Mouse (Mus musculus): Measurements from ENCODE around the gene Glrx2. TPM values are rescaled to one million over a fixed set of nuclear protein-coding genes. Genes with fewer than 3 reads are reported as not detected.
A peak's percentile ranks its signal among the peaks of the same experiment; 100 is the strongest.

Glrx2 gene
- total RNA-seq, 1 experiment: 35.6 TPM

DNA sequence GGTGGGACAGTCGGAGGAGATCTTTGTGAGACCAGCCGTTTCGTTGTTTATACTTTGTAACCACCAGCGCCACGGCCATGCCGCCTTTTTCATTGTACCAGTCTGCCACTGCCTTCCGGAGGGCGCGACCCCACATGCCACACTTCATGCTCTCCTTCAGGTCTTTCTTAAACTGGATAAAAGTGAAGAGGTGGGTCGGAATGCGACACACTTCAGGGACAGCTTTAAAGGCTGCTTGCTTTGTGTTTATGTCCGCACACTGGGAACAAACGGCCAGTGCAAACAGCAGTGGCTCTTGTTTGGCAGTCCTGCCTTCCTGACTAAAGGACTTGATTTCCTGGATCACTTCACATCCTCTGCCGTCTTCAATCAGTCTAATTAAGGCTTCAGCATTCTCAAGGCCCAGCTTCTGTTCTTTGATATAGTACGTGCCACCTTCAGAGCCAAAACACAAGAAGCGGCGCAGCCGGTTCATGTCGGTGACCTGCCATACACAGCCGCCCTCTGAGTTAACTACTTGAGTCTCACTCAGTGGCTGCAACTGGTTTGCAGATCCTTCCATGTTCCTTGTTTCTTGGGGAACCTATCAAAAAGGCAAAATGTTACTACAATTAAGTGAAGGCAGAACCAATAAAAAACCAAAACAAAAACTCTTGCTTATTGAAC lies 54.4 kb downstream of the Glrx2 start:
- TF ChIP-seq HCFC1 (IDR thresholded peaks at IDR 0.05; ENCODE audit: borderline replicate concordance, insufficient read depth, low read length) (no peak), MAFK (IDR thresholded peaks at IDR 0.05; ENCODE audit: insufficient read depth, low read depth, low read length) (no peak)
- peak overlapping the region; percentile 31 to 56; a peak in 3 of 4 replicates for H3K4me3 ChIP-seq (ENCODE audit: insufficient read depth in 1 of 2, low read depth in 1 of 2, low read length in 2 of 2, poor library complexity in 1 of 2, severe bottlenecking in 1 of 2)
- H3K4me1 ChIP-seq (ENCODE audit: control insufficient read depth in 2 of 2, insufficient read depth in 2 of 2, low read length in 2 of 2, poor library complexity in 1 of 2): peaks cover 2 to 4% of the 10 kb centered on the region in 2 experiments; a peak in 3 of 4 replicates
- H3K27ac ChIP-seq (ENCODE audit: insufficient read depth, low read depth, low read length, poor library complexity, severe bottlenecking): no peak overlapping the region
- DNase-seq (ENCODE audit: low read depth, low spot score): no peak
- H3K9me3 ChIP-seq (ENCODE audit: control insufficient read depth, insufficient read depth, low read depth, low read length): no peaks in the 10 kb centered on the region
- H3K36me3 ChIP-seq (ENCODE audit: control insufficient read depth, insufficient read depth, low read length, poor library complexity, severe bottlenecking): peaks cover 6% of the 10 kb centered on the region
- in situ Hi-C loops (cut with MboI; ENCODE audit: low sequenced_read_pairs in 2 of 2, unreplicated experiment in 2 of 2): no loop called here
- H3K9ac ChIP-seq (ENCODE audit: insufficient read depth, low read depth, low read length, poor library complexity, severe bottlenecking): peak overlapping the region; percentile 78

DNA sequence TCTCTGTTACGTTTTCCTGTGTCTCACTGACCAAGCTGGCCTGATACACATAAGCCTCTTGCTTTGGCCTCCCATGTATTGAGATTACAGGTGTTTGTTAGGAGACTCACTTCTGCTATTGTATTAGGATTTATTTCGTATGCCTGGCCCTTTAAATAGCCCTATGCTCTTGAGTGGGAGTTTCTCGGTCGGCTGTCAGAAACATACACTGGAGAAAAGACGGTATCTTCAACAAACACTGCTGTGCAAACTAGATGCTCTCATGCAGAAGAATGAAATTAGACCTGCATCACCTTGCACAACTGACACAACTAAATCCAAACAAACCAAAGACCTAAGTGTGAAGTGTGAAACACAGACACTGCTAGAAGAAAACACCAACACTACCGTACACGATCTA lies 56.9 kb downstream of the Glrx2 start:
- H3K9ac ChIP-seq (ENCODE audit: insufficient read depth, low read depth, low read length, poor library complexity, severe bottlenecking): no peak overlapping the region
- TF ChIP-seq MAFK (IDR thresholded peaks at IDR 0.05; ENCODE audit: insufficient read depth, low read depth, low read length): no peak
- TF ChIP-seq HCFC1 (IDR thresholded peaks at IDR 0.05; ENCODE audit: borderline replicate concordance, insufficient read depth, low read length): no peak
- no peak for TF ChIP-seq ZNF384 (IDR thresholded peaks at IDR 0.05; ENCODE audit: low read depth, low read length)
- no peak for TF ChIP-seq CHD2 (IDR thresholded peaks at IDR 0.05; ENCODE audit: low read depth, low read length)
- TF ChIP-seq ZC3H11A (IDR thresholded peaks at IDR 0.05; ENCODE audit: borderline replicate concordance, low read depth, low read length): no peak
- no peak for DNase-seq (ENCODE audit: low read depth, low spot score)
- H3K36me3 ChIP-seq (ENCODE audit: control insufficient read depth, insufficient read depth, low read length, poor library complexity, severe bottlenecking): peaks cover 3% of the 10 kb centered on the region; the same call in 1 of the 2 replicates
- no peaks in the 10 kb centered on the region for H3K9me3 ChIP-seq (ENCODE audit: control insufficient read depth, insufficient read depth, low read depth, low read length)
- H3K4me1 ChIP-seq (ENCODE audit: control insufficient read depth in 2 of 2, insufficient read depth in 2 of 2, low read length in 2 of 2, poor library complexity in 1 of 2): peaks cover 2 to 4% of the 10 kb centered on the region in 2 experiments; a peak in 3 of 4 replicates
- H3K27ac ChIP-seq (ENCODE audit: insufficient read depth, low read depth, low read length, poor library complexity, severe bottlenecking): no peak overlapping the region
- in situ Hi-C loops (cut with MboI; ENCODE audit: low sequenced_read_pairs in 2 of 2, unreplicated experiment in 2 of 2): no loop called here
- H3K4me3 ChIP-seq (ENCODE audit: insufficient read depth in 1 of 2, low read depth in 1 of 2, low read length in 2 of 2, poor library complexity in 1 of 2, severe bottlenecking in 1 of 2): no peak overlapping the region

DNA sequence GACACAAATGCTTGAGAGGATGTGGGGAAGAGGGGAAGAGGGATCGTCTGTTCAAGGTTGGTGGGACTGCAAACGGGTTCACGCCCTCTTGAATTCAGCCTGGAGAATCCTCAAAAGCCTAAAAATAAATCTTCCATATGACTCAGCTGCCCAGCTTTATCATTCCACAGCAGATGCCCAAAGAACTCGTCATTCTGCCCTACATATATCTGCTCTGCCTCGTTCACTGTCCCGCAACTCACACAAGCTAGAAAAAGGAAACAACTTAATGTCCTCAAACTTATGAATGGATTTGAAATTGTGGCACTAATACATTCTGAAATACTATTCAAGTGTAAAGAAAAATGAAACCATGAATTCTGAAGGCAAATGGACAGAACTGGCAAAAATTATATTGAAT lies 57.8 kb downstream of the Glrx2 start:
- DNase-seq (ENCODE audit: low read depth, low spot score): no peak
- Histone ChIP-seq H3K36me3 (ENCODE audit: control insufficient read depth, insufficient read depth, low read length, poor library complexity, severe bottlenecking) (peaks cover 3% of the 10 kb centered on the region; the same call in 1 of the 2 replicates), H3K9ac (ENCODE audit: insufficient read depth, low read depth, low read length, poor library complexity, severe bottlenecking) (no peak overlapping the region), H3K27ac (ENCODE audit: insufficient read depth, low read depth, low read length, poor library complexity, severe bottlenecking) (no peak overlapping the region), H3K4me3 (ENCODE audit: insufficient read depth in 1 of 2, low read depth in 1 of 2, low read length in 2 of 2, poor library complexity in 1 of 2, severe bottlenecking in 1 of 2) (no peak overlapping the region), H3K9me3 (ENCODE audit: control insufficient read depth, insufficient read depth, low read depth, low read length) (no peaks in the 10 kb centered on the region), H3K4me1 (ENCODE audit: control insufficient read depth in 2 of 2, insufficient read depth in 2 of 2, low read length in 2 of 2, poor library complexity in 1 of 2) (peaks cover 2 to 6% of the 10 kb centered on the region in 2 experiments; a peak in 3 of 4 replicates)
- in situ Hi-C loops (cut with MboI; ENCODE audit: low sequenced_read_pairs in 2 of 2, unreplicated experiment in 2 of 2): no loop called here
- no peak for TF ChIP-seq ZC3H11A (IDR thresholded peaks at IDR 0.05; ENCODE audit: borderline replicate concordance, low read depth, low read length)
- TF ChIP-seq HCFC1 (IDR thresholded peaks at IDR 0.05; ENCODE audit: borderline replicate concordance, insufficient read depth, low read length): no peak
- TF ChIP-seq MAFK (IDR thresholded peaks at IDR 0.05; ENCODE audit: insufficient read depth, low read depth, low read length): no peak
- TF ChIP-seq CHD2 (IDR thresholded peaks at IDR 0.05; ENCODE audit: low read depth, low read length): no peak
- no peak for TF ChIP-seq ZNF384 (IDR thresholded peaks at IDR 0.05; ENCODE audit: low read depth, low read length)

DNA sequence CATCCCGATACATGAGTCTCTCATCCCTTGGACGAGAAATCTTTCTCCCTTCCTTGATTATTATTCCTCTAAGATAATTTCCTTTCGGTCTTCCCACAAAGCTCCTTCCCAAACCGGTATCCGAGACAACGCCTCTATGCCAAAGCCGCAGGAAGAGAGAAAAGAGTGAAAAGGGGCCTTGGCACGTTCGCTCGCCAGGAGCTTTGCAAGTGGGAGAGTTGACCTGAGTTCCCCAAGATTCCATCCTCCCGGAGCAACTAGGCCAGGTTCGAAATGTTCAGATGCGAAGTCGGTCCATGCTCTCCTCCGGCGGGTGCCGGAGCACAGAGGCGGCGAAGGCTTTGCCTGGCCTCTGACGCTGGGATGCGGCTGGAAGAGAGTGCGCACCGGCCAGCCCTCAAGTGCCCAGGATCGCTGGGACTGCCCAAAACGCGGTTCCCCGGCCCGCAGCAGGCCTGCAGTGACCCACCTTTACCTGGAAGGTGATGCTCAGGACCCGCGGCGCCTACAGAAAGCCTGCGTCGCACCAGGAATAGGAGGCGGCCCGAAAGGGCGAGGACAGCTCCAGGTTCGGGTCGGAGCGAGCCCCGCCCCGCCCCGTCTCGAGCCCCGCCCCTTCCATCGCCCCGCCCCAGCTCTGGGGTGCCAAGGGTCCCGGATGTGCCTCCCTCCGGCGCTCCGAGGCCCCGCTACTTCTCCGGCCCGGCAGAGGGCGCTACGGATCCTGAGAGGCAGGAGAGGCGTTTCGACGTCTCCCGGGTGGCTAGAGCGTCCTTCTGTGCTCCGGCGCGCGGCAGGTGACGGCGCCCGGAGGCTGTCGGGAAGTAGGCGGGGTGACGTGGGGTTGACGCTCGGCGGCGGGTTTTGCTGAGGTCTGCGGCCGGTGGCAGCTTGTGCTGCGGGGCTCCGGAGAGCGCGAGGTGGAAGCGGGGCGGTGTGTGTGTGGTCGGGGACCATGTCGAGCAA lies 60.6 kb downstream of the Glrx2 start, which contains the start of the genes Trove2 and Uchl5:
Gene Trove2, minus strand, starts transcription at position 623 of the 966 bp plus-strand sequence.
Gene Uchl5, plus strand, starts transcription at position 827 of the 966 bp plus-strand sequence.
- peak within 1 kb of the TSS; percentile 96 to 97 for H3K4me3 ChIP-seq (ENCODE audit: insufficient read depth in 1 of 2, low read depth in 1 of 2, low read length in 2 of 2, poor library complexity in 1 of 2, severe bottlenecking in 1 of 2)
- TF ChIP-seq CHD2 (IDR thresholded peaks at IDR 0.05; ENCODE audit: low read depth, low read length) (no peak), MAFK (IDR thresholded peaks at IDR 0.05; ENCODE audit: insufficient read depth, low read depth, low read length) (0 out of 2 replicates have a peak, but pooled peaks have one; percentile 3), ZNF384 (IDR thresholded peaks at IDR 0.05; ENCODE audit: low read depth, low read length) (0 out of 2 replicates have a peak, but pooled peaks have one; percentile 12), HCFC1 (IDR thresholded peaks at IDR 0.05; ENCODE audit: borderline replicate concordance, insufficient read depth, low read length) (peak; percentile 77; the same call in 1 of the 2 replicates)
- in situ Hi-C loops (cut with MboI; ENCODE audit: low sequenced_read_pairs in 2 of 2, unreplicated experiment in 2 of 2): no loop called here
- peaks cover 2% of the 10 kb centered on the region in 2 experiments; a peak in 1 of 4 replicates for H3K4me1 ChIP-seq (ENCODE audit: control insufficient read depth in 2 of 2, insufficient read depth in 2 of 2, low read length in 2 of 2, poor library complexity in 1 of 2)
- no peaks in the 10 kb centered on the region for H3K9me3 ChIP-seq (ENCODE audit: control insufficient read depth, insufficient read depth, low read depth, low read length)
- H3K36me3 ChIP-seq (ENCODE audit: control insufficient read depth, insufficient read depth, low read length, poor library complexity, severe bottlenecking): no peaks in the 10 kb centered on the region; the same call in 1 of the 2 replicates
- peak within 1 kb of the TSS; percentile 1; the same call in 1 of the 2 replicates for H3K27ac ChIP-seq (ENCODE audit: insufficient read depth, low read depth, low read length, poor library complexity, severe bottlenecking)
- DNase-seq (ENCODE audit: low read depth, low spot score): peak; percentile 92
- peak within 1 kb of the TSS; percentile 87 for H3K9ac ChIP-seq (ENCODE audit: insufficient read depth, low read depth, low read length, poor library complexity, severe bottlenecking)

Data from ES-E14 (cell line).